Mouse (Mus musculus): Measurements from ENCODE around the gene Socs1. TPM values are rescaled to one million over a fixed set of nuclear protein-coding genes. Genes with fewer than 3 reads are reported as not detected.

Gene Socs1
- 3.7 and 7.3 TPM in 2 replicates for polyA plus RNA-seq (2011; ENCODE audit: insufficient read length, low read depth, missing spikeins)

GRCm38 (mm10) chr16:10785371-10786231 is at the start of gene Socs1:
Socs1 (minus strand) TSS chr16:10785536.
- TF ChIP-seq POLR2A (IDR thresholded peaks at IDR 0.05; ENCODE audit: low read depth, low read length) (peak; percentile 86), CTCF (IDR thresholded peaks at IDR 0.05; ENCODE audit: borderline replicate concordance, insufficient read depth, low read length) (no peak)
- peak within 1 kb of the TSS; percentile 78 for H3K4me3 ChIP-seq (ENCODE audit: insufficient read depth, low read length)
- H3K27ac ChIP-seq (ENCODE audit: insufficient read depth, low read length), result peak within 1 kb of the TSS; percentile 94
- H3K4me1 ChIP-seq (ENCODE audit: control insufficient read depth, insufficient read depth, low read length), result peaks cover 14% of the 10 kb centered on the region

GRCm38 (mm10) chr16:10834542-10834910 is 49.2 kb upstream of the Socs1 start:
- H3K27ac ChIP-seq (ENCODE audit: insufficient read depth, low read length), result no peak overlapping the region
- TF ChIP-seq POLR2A (IDR thresholded peaks at IDR 0.05; ENCODE audit: low read depth, low read length) (no peak), CTCF (IDR thresholded peaks at IDR 0.05; ENCODE audit: borderline replicate concordance, insufficient read depth, low read length) (no peak)
- H3K4me3 ChIP-seq (ENCODE audit: insufficient read depth, low read length), result peak overlapping the region; percentile 32
- no peaks in the 10 kb centered on the region for H3K4me1 ChIP-seq (ENCODE audit: control insufficient read depth, insufficient read depth, low read length)

DNA sequence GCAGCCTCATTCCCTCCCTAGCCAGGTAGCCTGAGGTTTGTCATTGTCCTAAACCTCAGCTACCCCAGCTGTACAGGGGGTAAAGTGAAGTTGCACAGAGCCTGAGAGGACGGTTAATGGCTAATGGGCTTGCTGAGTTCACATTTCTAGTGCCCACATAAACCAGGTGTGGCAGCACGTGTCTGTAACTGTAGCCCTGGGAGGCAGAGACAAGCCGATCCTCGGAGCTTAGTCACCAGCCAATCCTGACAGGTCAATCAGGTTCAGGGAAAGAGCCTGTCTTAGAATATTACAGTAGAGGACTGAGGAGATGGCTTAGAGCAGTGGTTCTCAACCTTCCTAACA is 43.1 kb upstream of the Socs1 start:
- TF ChIP-seq POLR2A (IDR thresholded peaks at IDR 0.05; ENCODE audit: low read depth, low read length), result no peak
- no peak for TF ChIP-seq CTCF (IDR thresholded peaks at IDR 0.05; ENCODE audit: borderline replicate concordance, insufficient read depth, low read length)
- Histone ChIP-seq H3K27ac (ENCODE audit: insufficient read depth, low read length) (no peak overlapping the region), H3K4me1 (ENCODE audit: control insufficient read depth, insufficient read depth, low read length) (no peaks in the 10 kb centered on the region), H3K4me3 (ENCODE audit: insufficient read depth, low read length) (no peak overlapping the region)

- Histone ChIP-seq H3K27ac (ENCODE audit: insufficient read depth, low read length) (no peak overlapping the region), H3K4me3 (ENCODE audit: insufficient read depth, low read length) (no peak overlapping the region), H3K4me1 (ENCODE audit: control insufficient read depth, insufficient read depth, low read length) (no peaks in the 10 kb centered on the region)
- no peak for TF ChIP-seq CTCF (IDR thresholded peaks at IDR 0.05; ENCODE audit: borderline replicate concordance, insufficient read depth, low read length)
- no peak for TF ChIP-seq POLR2A (IDR thresholded peaks at IDR 0.05; ENCODE audit: low read depth, low read length)
Observed at GRCm38 (mm10) chr16:10827766-10828460, 42.6 kb upstream of the Socs1 start.

DNA sequence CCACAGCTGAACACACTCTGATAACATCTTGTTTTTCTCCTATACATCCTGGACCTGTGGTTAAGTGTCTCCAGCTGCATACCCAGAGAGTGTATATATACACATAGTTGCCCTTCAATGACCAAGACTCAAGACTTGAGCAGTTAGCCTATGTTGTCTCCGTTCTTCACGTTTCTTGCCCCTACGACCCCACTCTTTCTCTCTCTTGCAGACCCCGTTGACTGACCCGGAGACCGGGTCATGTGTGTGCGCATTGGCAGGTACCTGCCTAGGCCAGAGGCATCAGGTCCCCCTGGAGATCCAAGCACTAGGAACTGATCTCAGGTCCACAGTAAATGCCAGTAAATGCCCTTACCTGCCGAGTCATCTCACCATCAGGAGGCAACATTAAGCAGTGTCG is 41.9 kb upstream of the Socs1 start:
- TF ChIP-seq POLR2A (IDR thresholded peaks at IDR 0.05; ENCODE audit: low read depth, low read length), result no peak
- TF ChIP-seq CTCF (IDR thresholded peaks at IDR 0.05; ENCODE audit: borderline replicate concordance, insufficient read depth, low read length), result no peak

DNA sequence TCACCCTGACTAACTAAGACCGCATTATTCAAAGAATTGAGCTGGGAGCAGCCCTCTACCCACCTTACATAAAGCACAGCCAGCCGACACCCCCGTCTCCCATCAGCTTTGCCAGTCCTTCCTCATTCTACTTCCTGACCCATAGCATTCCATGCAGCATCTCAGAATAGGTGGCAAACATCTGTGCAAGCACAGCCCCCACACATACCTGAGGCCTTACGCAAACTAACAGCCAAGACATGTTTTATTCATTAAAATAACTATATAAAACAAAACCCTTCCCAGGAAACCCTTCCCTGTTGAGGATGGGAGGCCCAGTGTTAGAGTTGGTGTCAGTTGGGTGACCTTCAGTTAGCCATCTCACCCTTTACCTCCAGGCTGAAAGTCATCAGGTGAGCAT is 40.5 kb upstream of the Socs1 start:
- no peak overlapping the region for H3K27ac ChIP-seq (ENCODE audit: insufficient read depth, low read length)
- no peak for TF ChIP-seq CTCF (IDR thresholded peaks at IDR 0.05; ENCODE audit: borderline replicate concordance, insufficient read depth, low read length)
- TF ChIP-seq POLR2A (IDR thresholded peaks at IDR 0.05; ENCODE audit: low read depth, low read length), result no peak
- H3K4me1 ChIP-seq (ENCODE audit: control insufficient read depth, insufficient read depth, low read length), result no peaks in the 10 kb centered on the region
- no peak overlapping the region for H3K4me3 ChIP-seq (ENCODE audit: insufficient read depth, low read length)

More for the DNA sequence above, 41.9 kb upstream of the Socs1 start:
- no peak overlapping the region for H3K4me3 ChIP-seq (ENCODE audit: insufficient read depth, low read length)
- no peak overlapping the region for H3K27ac ChIP-seq (ENCODE audit: insufficient read depth, low read length)
- H3K4me1 ChIP-seq (ENCODE audit: control insufficient read depth, insufficient read depth, low read length), result no peaks in the 10 kb centered on the region

DNA sequence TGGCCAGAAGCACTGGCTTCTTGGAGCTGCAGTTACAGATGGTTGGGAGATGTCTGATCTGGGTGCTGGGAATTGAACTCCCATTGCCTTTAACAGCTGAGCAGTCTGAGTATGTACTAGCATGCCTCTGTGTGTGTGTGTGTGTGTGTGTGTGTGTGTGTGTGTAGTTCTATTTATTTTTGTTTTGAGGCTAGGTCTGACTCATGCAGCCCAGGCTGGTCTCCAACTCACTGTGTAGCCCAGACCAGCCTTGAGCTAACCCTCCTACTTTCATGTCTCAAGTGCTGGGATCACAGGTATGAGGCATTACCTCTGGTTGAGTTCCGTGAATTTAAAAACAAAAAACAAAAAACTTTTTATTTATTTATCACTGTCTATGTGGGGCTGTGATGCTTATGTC is 39.2 kb upstream of the Socs1 start:
- TF ChIP-seq POLR2A (IDR thresholded peaks at IDR 0.05; ENCODE audit: low read depth, low read length), result no peak
- TF ChIP-seq CTCF (IDR thresholded peaks at IDR 0.05; ENCODE audit: borderline replicate concordance, insufficient read depth, low read length), result no peak
- Histone ChIP-seq H3K4me1 (ENCODE audit: control insufficient read depth, insufficient read depth, low read length) (no peaks in the 10 kb centered on the region), H3K4me3 (ENCODE audit: insufficient read depth, low read length) (no peak overlapping the region), H3K27ac (ENCODE audit: insufficient read depth, low read length) (no peak overlapping the region)

GRCm38 (mm10) chr16:10821387-10821786 is 36.1 kb upstream of the Socs1 start:
- Histone ChIP-seq H3K27ac (ENCODE audit: insufficient read depth, low read length) (no peak overlapping the region), H3K4me1 (ENCODE audit: control insufficient read depth, insufficient read depth, low read length) (no peaks in the 10 kb centered on the region), H3K4me3 (ENCODE audit: insufficient read depth, low read length) (no peak overlapping the region)
- TF ChIP-seq POLR2A (IDR thresholded peaks at IDR 0.05; ENCODE audit: low read depth, low read length), result no peak
- no peak for TF ChIP-seq CTCF (IDR thresholded peaks at IDR 0.05; ENCODE audit: borderline replicate concordance, insufficient read depth, low read length)

DNA sequence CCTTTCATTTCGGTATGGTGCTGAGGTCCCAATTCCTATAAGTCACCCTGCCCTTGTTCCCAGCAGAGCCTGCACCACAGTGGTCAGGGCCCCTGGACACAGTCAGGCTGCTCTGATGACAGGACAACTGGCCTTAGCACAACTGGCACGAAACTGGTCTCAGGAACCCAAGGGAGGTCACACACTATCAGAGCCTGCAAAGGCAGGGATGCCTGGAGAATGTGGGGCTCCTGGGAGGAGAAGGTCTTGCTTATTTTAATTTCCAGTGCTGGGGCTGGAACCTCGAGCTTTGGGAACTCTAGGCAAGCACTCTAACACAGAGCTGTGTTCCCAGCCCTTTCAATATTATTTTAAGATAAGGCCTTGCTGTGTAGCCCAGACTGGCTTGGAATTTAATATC is 34.6 kb upstream of the Socs1 start:
- Histone ChIP-seq H3K27ac (ENCODE audit: insufficient read depth, low read length) (no peak overlapping the region), H3K4me3 (ENCODE audit: insufficient read depth, low read length) (no peak overlapping the region), H3K4me1 (ENCODE audit: control insufficient read depth, insufficient read depth, low read length) (no peaks in the 10 kb centered on the region)
- TF ChIP-seq POLR2A (IDR thresholded peaks at IDR 0.05; ENCODE audit: low read depth, low read length), result no peak

GRCm38 (mm10) chr16:10818579-10819135 is 33.3 kb upstream of the Socs1 start:
- no peak overlapping the region for H3K27ac ChIP-seq (ENCODE audit: insufficient read depth, low read length)
- no peaks in the 10 kb centered on the region for H3K4me1 ChIP-seq (ENCODE audit: control insufficient read depth, insufficient read depth, low read length)
- H3K4me3 ChIP-seq (ENCODE audit: insufficient read depth, low read length), result no peak overlapping the region
- TF ChIP-seq CTCF (IDR thresholded peaks at IDR 0.05; ENCODE audit: borderline replicate concordance, insufficient read depth, low read length) (no peak), POLR2A (IDR thresholded peaks at IDR 0.05; ENCODE audit: low read depth, low read length) (no peak)
